Mouse (Mus musculus): ENCODE measurements around the gene Gngt2.

- TF ChIP-seq CTCF (IDR thresholded peaks at IDR 0.05; ENCODE audit: control insufficient read depth, insufficient read depth, insufficient read length), result no peak
- no peak for TF ChIP-seq FOSL1 (IDR thresholded peaks at IDR 0.05; ENCODE audit: insufficient read depth, low read length, poor library complexity, severe bottlenecking)
- no peak for TF ChIP-seq USF1 (IDR thresholded peaks at IDR 0.05; ENCODE audit: low read depth)
- no peak for TF ChIP-seq MAX (IDR thresholded peaks at IDR 0.05)
Observed at GRCm38 (mm10) chr11:95869442-95869841, 32.4 kb downstream of the Gngt2 start.

Measured in C2C12 (cell line).